Mouse (Mus musculus): ENCODE measurements around the gene Rnf114. TPM values are rescaled to one million over a fixed set of nuclear protein-coding genes. Genes with fewer than 3 reads are reported as not detected.

Rnf114 gene
- polyA plus RNA-seq (2012; rRNA removed), result 77.5 and 96.8 TPM in 2 replicates

GRCm38 (mm10) chr2:167491757-167492708, at the start of gene Rnf114:
Rnf114 (plus strand) TSS chr2:167492645.

GRCm38 (mm10) chr2:167492713-167493636, 530 bp downstream of the Rnf114 start, which contains the start of gene Spata2:
Spata2 (minus strand) TSS chr2:167492887.

GRCm38 (mm10) chr2:167537476-167538297, 45.2 kb downstream of the Rnf114 start, which contains the start of gene Snai1:
Snai1 (plus strand) TSS chr2:167538195.

Other genes starting within 250 kb of the Rnf114 start
- gene B4galt5, start 143.5 kb upstream of the Rnf114 start, polyA plus RNA-seq (2012; rRNA removed), result 23.6 and 27.9 TPM in 2 replicates
- gene Slc9a8, start 70.9 kb upstream of the Rnf114 start, polyA plus RNA-seq (2012; rRNA removed), result 46.3 and 47.4 TPM in 2 replicates
- gene Spata2, start 242 bp downstream of the Rnf114 start, polyA plus RNA-seq (2012; rRNA removed), result 32.3 and 38.4 TPM in 2 replicates
- gene Snai1, start 45.5 kb downstream of the Rnf114 start, polyA plus RNA-seq (2012; rRNA removed), result 57.7 and 77.1 TPM in 2 replicates
- 89.5 and 105 TPM in 2 replicates for gene Ube2v1, start 139.4 kb downstream of the Rnf114 start, polyA plus RNA-seq (2012; rRNA removed)
- 3.5 and 8.4 TPM in 2 replicates for gene Gm20431, start 168.9 kb downstream of the Rnf114 start, polyA plus RNA-seq (2012; rRNA removed)
- 1,050 and 1,353 TPM in 2 replicates for gene Cebpb, start 196.3 kb downstream of the Rnf114 start, polyA plus RNA-seq (2012; rRNA removed)
- gene Tmem189, start 197.2 kb downstream of the Rnf114 start, polyA plus RNA-seq (2012; rRNA removed), result 117 and 125 TPM in 2 replicates